Mouse (Mus musculus) cerebellum, adult 2 months (tissue): ENCODE measurements around the gene Pex11g.

Experiments used
- CTCF ChIP-seq: fragments of 200-500 bp; IDR thresholded peaks from 2 replicates; pipeline ENCODE4 v1.5.1; 2011; ENCODE audit warnings: low read depth, mild to moderate bottlenecking, control low read depth, low read length, moderate library complexity, borderline replicate concordance; ENCODE audit not compliant: insufficient read depth
- POLR2A ChIP-seq: fragments of 200-500 bp; IDR thresholded peaks from 2 replicates; pipeline ENCODE4 v1.6.1; 2011; ENCODE audit warnings: low read length, control low read depth, borderline replicate concordance; ENCODE audit not compliant: insufficient read depth

- TF ChIP-seq CTCF (no peak), POLR2A (no peak)
Measured at GRCm38 (mm10) chr8:3502217-3502616, 34.7 kb upstream of the Pex11g start.
